Mouse (Mus musculus) bone marrow macrophage, adult 2 months (primary cell): ENCODE data around the gene Tdrd9. TPM values are rescaled to one million over a fixed set of nuclear protein-coding genes. Genes with fewer than 3 reads are reported as not detected.
A peak's percentile ranks its signal among the peaks of the same experiment; 100 is the strongest.

Experiments
- H3K27ac ChIP-seq: 2 replicates; pipeline ENCODE4 v1.5.1; 2012; ENCODE audit warnings: low read depth, low read length; ENCODE audit not compliant: insufficient read depth
- H3K4me1 ChIP-seq: 2 replicates; pipeline ENCODE4 v1.6.1; 2012; ENCODE audit warnings: low read length; ENCODE audit not compliant: control insufficient read depth, insufficient read depth
- H3K4me3 ChIP-seq: 2 replicates; pipeline ENCODE4 v1.5.1; 2012; ENCODE audit warnings: mild to moderate bottlenecking, low read length, moderate library complexity; ENCODE audit not compliant: insufficient read depth
- CTCF ChIP-seq: IDR thresholded peaks from 2 replicates; pipeline ENCODE4 v1.5.1; 2012; ENCODE audit warnings: low read depth, mild to moderate bottlenecking, low read length, moderate library complexity
- POLR2A ChIP-seq: IDR thresholded peaks from 2 replicates; pipeline ENCODE4 v1.6.1; 2012; ENCODE audit warnings: mild to moderate bottlenecking, low read depth, low read length, borderline replicate concordance
- polyA plus RNA-seq: library from polyadenylated mRNA; stranded (reverse); fragments of >200 nt; gene quantifications from 2 replicates; pipeline ENCODE4 v1.2.4, GENCODE M21; 2012; ENCODE audit not compliant: missing spikeins, insufficient read depth, insufficient read length

The Tdrd9 gene
- polyA plus RNA-seq, 1 experiment, result not detected

DNA sequence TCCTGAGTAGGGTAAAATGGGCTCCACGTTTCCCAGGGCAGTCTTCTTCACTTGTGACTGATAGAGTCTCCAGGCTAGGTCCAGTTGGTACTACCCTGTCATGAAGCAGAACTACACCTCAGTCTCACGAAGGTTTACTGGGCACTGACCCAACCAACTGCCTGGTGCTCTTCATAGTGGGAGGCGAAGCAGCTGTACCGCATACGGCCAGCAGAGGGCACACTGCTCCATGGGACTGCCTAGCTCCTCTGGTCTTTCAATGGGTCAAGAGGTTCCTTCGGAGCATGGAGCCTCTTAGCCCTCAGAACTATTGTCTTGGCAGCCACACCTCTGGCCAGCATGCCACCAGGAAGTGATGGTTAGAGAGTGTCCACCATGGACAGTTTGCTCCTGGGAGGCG lies 142.4 kb downstream of the Tdrd9 start:
- H3K4me3 ChIP-seq, result no peak overlapping the region
- H3K4me1 ChIP-seq, result no peaks in the 10 kb centered on the region
- TF ChIP-seq POLR2A (no peak), CTCF (peak; percentile 91)
- H3K27ac ChIP-seq, result no peak overlapping the region

- TF ChIP-seq POLR2A (no peak), CTCF (no peak)
- no peak overlapping the region for H3K4me3 ChIP-seq
- no peak overlapping the region for H3K27ac ChIP-seq
- H3K4me1 ChIP-seq, result no peaks in the 10 kb centered on the region
Observed at GRCm38 (mm10) chr12:112117006-112117405, 145.6 kb downstream of the Tdrd9 start.

GRCm38 (mm10) chr12:112117649-112118048 lies 146.3 kb downstream of the Tdrd9 start:
- TF ChIP-seq CTCF, result no peak
- TF ChIP-seq POLR2A, result no peak
- no peak overlapping the region for H3K4me3 ChIP-seq
- no peak overlapping the region for H3K27ac ChIP-seq
- H3K4me1 ChIP-seq, result no peaks in the 10 kb centered on the region

Other genes with a start within 250 kb of the Tdrd9 start
- 70.9 and 71.7 TPM in 2 replicates for gene Klc1, start 212.7 kb upstream of the Tdrd9 start, polyA plus RNA-seq
- gene Xrcc3, start 157.7 kb upstream of the Tdrd9 start, polyA plus RNA-seq, result 3.6 and 3.8 TPM in 2 replicates
- gene Zfyve21, start 157.4 kb upstream of the Tdrd9 start, polyA plus RNA-seq, result 11.8 and 13.7 TPM in 2 replicates
- 10.5 and 12.6 TPM in 2 replicates for gene Ppp1r13b, start 63.4 kb upstream of the Tdrd9 start, polyA plus RNA-seq
- 335 and 339 TPM in 2 replicates for gene Atp5mpl, start 4.6 kb upstream of the Tdrd9 start, polyA plus RNA-seq
- gene Rd3l, start 9.8 kb downstream of the Tdrd9 start, polyA plus RNA-seq, result not detected in 2 replicates
- not detected in 2 replicates for gene Aspg, start 135.1 kb downstream of the Tdrd9 start, polyA plus RNA-seq
- gene Kif26a, start 174.6 kb downstream of the Tdrd9 start, polyA plus RNA-seq, result not detected in 2 replicates